Mouse (Mus musculus): ENCODE measurements at regions not wholly inside any gene's neighbourhood (a gene's known extent, or its start where the extent isn't known, plus 50 kb on each side); places are given as distances from the start of the nearest gene placed in this dataset.

DNA sequence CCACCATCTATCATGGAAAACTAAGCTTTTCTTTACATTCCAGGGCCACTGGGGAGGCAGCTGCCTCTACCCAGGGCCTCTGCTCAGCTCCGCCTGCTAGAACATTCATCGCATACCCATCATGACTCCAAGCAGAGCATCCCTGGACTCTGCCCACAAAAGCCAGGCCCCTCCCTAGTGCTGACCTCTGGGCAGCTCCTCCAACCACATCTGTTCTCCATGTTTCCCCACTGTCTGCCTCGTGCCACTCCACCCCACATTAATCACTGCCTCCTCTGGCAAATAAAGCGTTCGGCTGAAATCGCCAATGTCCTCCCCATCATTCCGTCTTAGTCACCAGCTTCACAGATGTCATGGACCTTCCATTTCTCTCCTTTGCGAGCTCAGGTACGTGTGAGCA, 96.2 kb upstream of the Cops8 start:
- TF ChIP-seq CTCF (IDR thresholded peaks at IDR 0.05): no peak
- no peak for TF ChIP-seq EP300 (IDR thresholded peaks at IDR 0.05)
- no peak for DNase-seq (ENCODE audit: low spot score)
- H3K4me3 ChIP-seq (ENCODE audit: low read depth, low read length): no peak overlapping the region

DNA sequence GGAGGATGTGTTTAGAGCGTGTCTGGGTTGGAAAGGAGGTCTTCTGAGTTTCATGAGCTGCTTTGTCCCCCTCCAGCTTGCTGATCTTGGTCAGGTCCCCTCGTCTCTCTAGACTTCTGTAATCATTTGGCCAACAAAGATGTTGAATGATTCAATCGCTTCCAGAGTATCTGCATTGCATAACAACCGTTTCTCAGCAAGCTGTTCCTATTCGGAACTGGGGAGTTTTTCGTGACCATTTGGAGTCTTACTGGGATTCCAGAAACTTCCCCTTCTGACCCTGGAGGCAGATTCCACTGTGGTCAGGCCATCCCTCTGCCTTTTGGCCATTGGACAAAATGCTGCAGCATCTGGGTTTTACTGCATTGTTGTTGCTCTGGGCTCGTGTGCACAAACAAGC, 93.4 kb upstream of the Cops8 start:
- Histone ChIP-seq H3K9me3 (ENCODE audit: low read length) (no peaks in the 10 kb centered on the region), H3K4me3 (ENCODE audit: low read depth, low read length) (no peak overlapping the region), H3K9ac (replicated peaks; ENCODE audit: low read depth) (no peak overlapping the region), H3K4me1 (ENCODE audit: insufficient read depth, low read depth, low read length) (no peaks in the 10 kb centered on the region), H3K27ac (ENCODE audit: low read length) (no peak overlapping the region), H3K4me2 (replicated peaks; ENCODE audit: low read depth, low read length) (no peak overlapping the region), H3K27me3 (replicated peaks; ENCODE audit: insufficient read depth, low read length) (no peaks in the 10 kb centered on the region), H3K36me3 (ENCODE audit: insufficient read depth, low read length) (no peaks in the 10 kb centered on the region)
- ATAC-seq (no peak), DNase-seq (ENCODE audit: low spot score) (peak; percentile 42)
- TF ChIP-seq EP300 (IDR thresholded peaks at IDR 0.05): no peak
- no peak for TF ChIP-seq CTCF (IDR thresholded peaks at IDR 0.05)
- 67% methylated on average over 7 of the region's 7 CpGs for WGBS

More for the DNA sequence above, 96.2 kb upstream of the Cops8 start:
- Histone ChIP-seq H3K9ac (replicated peaks; ENCODE audit: low read depth) (no peak overlapping the region), H3K4me1 (ENCODE audit: insufficient read depth, low read depth, low read length) (no peaks in the 10 kb centered on the region), H3K36me3 (ENCODE audit: insufficient read depth, low read length) (no peaks in the 10 kb centered on the region), H3K9me3 (ENCODE audit: low read length) (no peaks in the 10 kb centered on the region), H3K4me2 (replicated peaks; ENCODE audit: low read depth, low read length) (no peak overlapping the region), H3K27me3 (replicated peaks; ENCODE audit: insufficient read depth, low read length) (no peaks in the 10 kb centered on the region), H3K27ac (ENCODE audit: low read length) (no peak overlapping the region)
- no peak for ATAC-seq
- WGBS: 66% methylated on average over 9 of the region's 9 CpGs

GRCm38 (mm10) chr1:90513442-90514070, 89.2 kb upstream of the Cops8 start:
- no peak for TF ChIP-seq EP300 (IDR thresholded peaks at IDR 0.05)
- TF ChIP-seq CTCF (IDR thresholded peaks at IDR 0.05): no peak
- ATAC-seq (no peak), DNase-seq (ENCODE audit: low spot score) (no peak)
- 75% methylated on average over 4 of the region's 4 CpGs for WGBS
- no peak overlapping the region for H3K9ac ChIP-seq (replicated peaks; ENCODE audit: low read depth)
- no peak overlapping the region for H3K4me3 ChIP-seq (ENCODE audit: low read depth, low read length)
- no peaks in the 10 kb centered on the region for H3K9me3 ChIP-seq (ENCODE audit: low read length)
- H3K4me2 ChIP-seq (replicated peaks; ENCODE audit: low read depth, low read length): no peak overlapping the region
- no peaks in the 10 kb centered on the region for H3K27me3 ChIP-seq (replicated peaks; ENCODE audit: insufficient read depth, low read length)
- H3K4me1 ChIP-seq (ENCODE audit: insufficient read depth, low read depth, low read length): no peaks in the 10 kb centered on the region
- H3K36me3 ChIP-seq (ENCODE audit: insufficient read depth, low read length): no peaks in the 10 kb centered on the region
- H3K27ac ChIP-seq (ENCODE audit: low read length): no peak overlapping the region

- Histone ChIP-seq H3K4me3 (ENCODE audit: low read depth, low read length) (no peak overlapping the region), H3K9me3 (ENCODE audit: low read length) (no peaks in the 10 kb centered on the region), H3K36me3 (ENCODE audit: insufficient read depth, low read length) (no peaks in the 10 kb centered on the region), H3K27me3 (replicated peaks; ENCODE audit: insufficient read depth, low read length) (no peaks in the 10 kb centered on the region), H3K4me2 (replicated peaks; ENCODE audit: low read depth, low read length) (no peak overlapping the region), H3K9ac (replicated peaks; ENCODE audit: low read depth) (no peak overlapping the region), H3K4me1 (ENCODE audit: insufficient read depth, low read depth, low read length) (no peaks in the 10 kb centered on the region), H3K27ac (ENCODE audit: low read length) (no peak overlapping the region)
- WGBS: 72% methylated on average over 7 of the region's 7 CpGs
- TF ChIP-seq EP300 (IDR thresholded peaks at IDR 0.05): no peak
- no peak for TF ChIP-seq CTCF (IDR thresholded peaks at IDR 0.05)
- DNase-seq (ENCODE audit: low spot score): no peak
- no peak for ATAC-seq
Measured at GRCm38 (mm10) chr1:90514176-90514575, 88.6 kb upstream of the Cops8 start.

- TF ChIP-seq CTCF (IDR thresholded peaks at IDR 0.05): no peak
- TF ChIP-seq EP300 (IDR thresholded peaks at IDR 0.05): no peak
- DNase-seq (ENCODE audit: low spot score): no peak
- no peaks in the 10 kb centered on the region for H3K27me3 ChIP-seq (replicated peaks; ENCODE audit: insufficient read depth, low read length)
- no peak for ATAC-seq
- no peak overlapping the region for H3K9ac ChIP-seq (replicated peaks; ENCODE audit: low read depth)
- H3K36me3 ChIP-seq (ENCODE audit: insufficient read depth, low read length): no peaks in the 10 kb centered on the region
- H3K9me3 ChIP-seq (ENCODE audit: low read length): no peaks in the 10 kb centered on the region
- H3K4me2 ChIP-seq (replicated peaks; ENCODE audit: low read depth, low read length): no peak overlapping the region
- no peak overlapping the region for H3K4me3 ChIP-seq (ENCODE audit: low read depth, low read length)
- H3K4me1 ChIP-seq (ENCODE audit: insufficient read depth, low read depth, low read length): no peaks in the 10 kb centered on the region
- WGBS: 54% methylated on average over 9 of the region's 9 CpGs
- H3K27ac ChIP-seq (ENCODE audit: low read length): no peak overlapping the region
Measured at GRCm38 (mm10) chr1:90518584-90519265, 84.1 kb upstream of the Cops8 start.

DNA sequence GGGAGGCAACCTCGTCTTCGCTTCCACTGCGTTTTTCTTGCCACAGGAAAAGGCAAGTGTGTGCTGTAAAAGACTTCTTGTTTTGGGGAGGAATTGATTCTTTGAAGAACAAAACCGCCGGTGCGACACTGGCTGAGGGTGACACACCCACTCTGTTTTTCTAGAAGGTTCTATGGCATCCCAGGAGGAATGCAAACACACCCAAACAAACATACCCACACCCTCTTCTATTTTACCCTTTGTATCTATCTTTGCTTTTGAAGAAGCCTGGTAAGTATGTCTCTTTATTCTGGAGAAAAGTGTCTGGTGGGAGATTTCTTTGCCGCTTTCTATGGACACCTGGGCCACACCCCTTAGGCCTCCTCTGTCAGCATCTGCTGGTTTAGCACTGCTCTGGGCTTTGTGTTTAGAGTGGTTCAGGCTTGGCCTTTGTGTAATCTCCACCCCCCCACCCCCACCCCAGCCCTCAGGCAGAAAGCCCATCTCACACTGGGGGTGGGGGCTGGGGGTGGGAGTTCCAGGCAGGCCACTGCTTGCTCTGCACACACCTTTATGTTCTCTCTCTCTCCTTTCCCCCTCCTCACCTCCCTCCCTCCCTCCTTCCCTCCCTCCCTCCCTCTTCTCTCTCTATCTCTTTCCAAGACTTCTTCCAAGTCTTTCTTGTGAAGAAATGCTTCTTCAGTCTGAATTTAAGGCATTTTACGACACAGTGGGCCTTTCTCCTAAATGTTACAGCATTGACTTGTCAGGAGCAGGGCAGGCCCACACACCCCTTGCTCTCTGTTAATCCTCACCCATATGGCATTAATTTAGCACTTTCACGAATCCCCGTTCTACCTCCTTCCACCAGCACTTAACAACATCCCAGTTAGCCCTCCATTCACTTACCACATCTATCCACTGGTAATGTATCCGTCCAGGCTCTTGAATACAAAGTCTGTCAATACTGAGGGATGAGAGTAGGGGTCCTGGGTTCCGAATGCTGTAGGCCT, 83.2 kb upstream of the Cops8 start:
- Histone ChIP-seq H3K36me3 (ENCODE audit: insufficient read depth, low read length) (no peaks in the 10 kb centered on the region), H3K4me1 (ENCODE audit: insufficient read depth, low read depth, low read length) (no peaks in the 10 kb centered on the region), H3K27me3 (replicated peaks; ENCODE audit: insufficient read depth, low read length) (no peaks in the 10 kb centered on the region), H3K4me3 (ENCODE audit: low read depth, low read length) (no peak overlapping the region), H3K4me2 (replicated peaks; ENCODE audit: low read depth, low read length) (no peak overlapping the region), H3K9ac (replicated peaks; ENCODE audit: low read depth) (no peak overlapping the region), H3K27ac (ENCODE audit: low read length) (no peak overlapping the region), H3K9me3 (ENCODE audit: low read length) (no peaks in the 10 kb centered on the region)
- WGBS: 71% methylated on average over 12 of the region's 12 CpGs
- no peak for TF ChIP-seq EP300 (IDR thresholded peaks at IDR 0.05)
- no peak for TF ChIP-seq CTCF (IDR thresholded peaks at IDR 0.05)
- no peak for DNase-seq (ENCODE audit: low spot score)
- ATAC-seq: no peak
